Mouse (Mus musculus): ENCODE measurements at regions not wholly inside any gene's neighbourhood (a gene's known extent, or its start where the extent isn't known, plus 50 kb on each side); places are given as distances from the start of the nearest gene placed in this dataset.

GRCm38 (mm10) chr1:50622870-50623607, 277.4 kb upstream of the Tmeff2 start:
- DNase-seq (ENCODE audit: low read depth, low spot score), result no peak

- no peak for DNase-seq (ENCODE audit: low read depth, low spot score)
These were observed 271.4 kb upstream of the Tmeff2 start for GRCm38 (mm10) chr1:50629000-50629399.

GRCm38 (mm10) chr1:50629473-50630071, 270.9 kb upstream of the Tmeff2 start:
- no peak for DNase-seq (ENCODE audit: low read depth, low spot score)

GRCm38 (mm10) chr1:50637992-50638391, 262.5 kb upstream of the Tmeff2 start:
- DNase-seq (ENCODE audit: low read depth, low spot score), result no peak

GRCm38 (mm10) chr1:50646931-50647674, 253.3 kb upstream of the Tmeff2 start:
- no peak for DNase-seq (ENCODE audit: low read depth, low spot score)

- DNase-seq (ENCODE audit: low read depth, low spot score), result peak; percentile 14
These were observed 248.3 kb upstream of the Tmeff2 start for GRCm38 (mm10) chr1:50651974-50652665.

GRCm38 (mm10) chr1:50665139-50665538, 235.3 kb upstream of the Tmeff2 start:
- no peak for DNase-seq (ENCODE audit: low read depth, low spot score)

- no peak for DNase-seq (ENCODE audit: low read depth, low spot score)
These were observed 217.5 kb upstream of the Tmeff2 start for GRCm38 (mm10) chr1:50682971-50683370.

GRCm38 (mm10) chr1:50685361-50685760, 215.1 kb upstream of the Tmeff2 start:
- DNase-seq (ENCODE audit: low read depth, low spot score), result no peak

GRCm38 (mm10) chr1:50696916-50697315, 203.5 kb upstream of the Tmeff2 start:
- no peak for DNase-seq (ENCODE audit: low read depth, low spot score)

- no peak for DNase-seq (ENCODE audit: low read depth, low spot score)
These were observed 202.9 kb upstream of the Tmeff2 start for GRCm38 (mm10) chr1:50697333-50698216.

- no peak for DNase-seq (ENCODE audit: low read depth, low spot score)
These were observed 195.8 kb upstream of the Tmeff2 start for GRCm38 (mm10) chr1:50704639-50705038.

- DNase-seq (ENCODE audit: low read depth, low spot score), result no peak
These were observed 155.4 kb upstream of the Tmeff2 start for GRCm38 (mm10) chr1:50745049-50745448.

- DNase-seq (ENCODE audit: low read depth, low spot score), result no peak
These were observed 130.2 kb upstream of the Tmeff2 start for GRCm38 (mm10) chr1:50770211-50770610.

GRCm38 (mm10) chr1:50795264-50795663, 105.2 kb upstream of the Tmeff2 start:
- no peak for DNase-seq (ENCODE audit: low read depth, low spot score)

- no peak for DNase-seq (ENCODE audit: low read depth, low spot score)
These were observed 102.3 kb upstream of the Tmeff2 start for GRCm38 (mm10) chr1:50798166-50798565.

GRCm38 (mm10) chr1:50806321-50806720, 94.1 kb upstream of the Tmeff2 start:
- no peak for DNase-seq (ENCODE audit: low read depth, low spot score)

- DNase-seq (ENCODE audit: low read depth, low spot score), result no peak
These were observed 93.6 kb upstream of the Tmeff2 start for GRCm38 (mm10) chr1:50806821-50807220.

GRCm38 (mm10) chr1:50831663-50832062, 68.8 kb upstream of the Tmeff2 start:
- DNase-seq (ENCODE audit: low read depth, low spot score), result no peak

GRCm38 (mm10) chr1:50836123-50836522, 64.3 kb upstream of the Tmeff2 start:
- DNase-seq (ENCODE audit: low read depth, low spot score), result no peak

- DNase-seq (ENCODE audit: low read depth, low spot score), result no peak
These were observed 53.3 kb upstream of the Tmeff2 start for GRCm38 (mm10) chr1:50847156-50847555.
